22 mouse cellular contexts compared by ENCODE assay signal in the genomic region with DNA sequence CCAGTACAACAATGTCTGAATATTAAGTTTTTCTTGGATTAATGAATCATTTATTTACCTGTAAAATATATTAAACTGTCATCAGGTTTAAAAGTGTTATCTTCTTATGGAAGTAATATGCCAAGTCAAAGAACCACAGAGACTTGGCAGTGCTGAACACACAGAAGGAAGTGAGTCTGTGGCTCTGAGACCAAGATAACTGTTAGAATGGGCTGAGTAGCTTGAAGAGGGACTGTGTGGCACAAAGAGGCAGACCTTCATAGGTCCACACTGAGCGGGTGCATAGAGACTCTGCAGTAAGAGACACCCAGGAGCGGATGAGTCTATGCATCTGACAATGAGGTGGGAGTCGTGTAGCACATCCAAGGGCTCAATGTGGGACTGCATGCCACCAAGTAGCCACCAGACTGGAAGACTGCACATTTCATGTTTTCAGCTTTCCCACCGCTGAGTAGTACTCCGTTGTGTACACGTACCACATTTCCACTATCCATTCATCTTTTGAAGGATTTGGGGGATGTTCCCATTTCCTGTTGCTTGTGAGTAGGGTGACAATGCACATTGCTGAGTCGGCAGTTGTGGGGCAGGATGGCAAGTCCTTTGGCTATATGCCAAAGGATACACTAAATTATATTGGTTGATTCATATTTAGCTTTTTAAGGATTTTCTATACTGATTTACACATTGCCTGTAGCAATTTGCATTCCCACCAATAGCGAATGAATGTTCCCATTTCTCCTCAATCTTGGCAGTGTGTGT.
DNase-seq lines count a peak whose midpoint lies in the region; ATAC-seq and TF ChIP-seq lines count a peak whose summit lies in the region.
"Had no signal": no experiment of that assay in that cellular context is flagged by ENCODE, and none has a peak within 500 bp of the region (broad histone marks: within the 10 kb centered on the region; RNA-seq: fewer than 3 reads in every experiment).

No protein-coding gene starts in this region.

- H3K27me3 ChIP-seq in megakaryocyte, embryonic 14.5 days (replicated peaks) = no peaks in the 10 kb centered on the region
- H3K27me3 ChIP-seq in midbrain, embryonic 10.5 days (ENCODE audit: low read depth, poor library complexity, severe bottlenecking) = no peaks in the 10 kb centered on the region
- H3K27me3 ChIP-seq: embryonic facial prominence, embryonic 13.5 days; embryonic facial prominence, embryonic 15.5 days; forebrain, embryonic 12.5 days had no signal

- ATAC-seq in megakaryocyte, adult 5-6 weeks (ENCODE audit: poor library complexity, severe bottlenecking) = no peak
- peak; percentile 44 for ATAC-seq in megakaryocyte progenitor cell, adult 5-6 weeks (replicated peaks; ENCODE audit: poor library complexity)
- ATAC-seq: forebrain, embryonic 14.5 days; forebrain, embryonic 16.5 days had no signal

- peak overlapping the region; percentile 77 for H3K4me3 ChIP-seq in megakaryocyte, embryonic 14.5 days (replicated peaks)
- no peak overlapping the region for H3K4me3 ChIP-seq in ES-E14 (ENCODE audit: insufficient read depth in 1 of 2, low read depth in 1 of 2, low read length in 2 of 2, poor library complexity in 1 of 2, severe bottlenecking in 1 of 2)
- no peak overlapping the region for H3K4me3 ChIP-seq in midbrain, embryonic 10.5 days
- H3K4me3 ChIP-seq: embryonic facial prominence, embryonic 13.5 days; embryonic facial prominence, embryonic 15.5 days; erythroblast, embryonic 14.5 days; forebrain, embryonic 10.5 days; forebrain, embryonic 12.5 days had no signal

- H3K36me3 ChIP-seq in megakaryocyte, embryonic 14.5 days (replicated peaks; ENCODE audit: low read length) = no peaks in the 10 kb centered on the region
- no peaks in the 10 kb centered on the region for H3K36me3 ChIP-seq in ES-E14 (ENCODE audit: control insufficient read depth, insufficient read depth, low read length, poor library complexity, severe bottlenecking)
- H3K36me3 ChIP-seq in midbrain, embryonic 10.5 days = no peaks in the 10 kb centered on the region
- H3K36me3 ChIP-seq: embryonic facial prominence, embryonic 13.5 days; embryonic facial prominence, embryonic 15.5 days; forebrain, embryonic 10.5 days; forebrain, embryonic 12.5 days had no signal

- H3K4me1 ChIP-seq in megakaryocyte, embryonic 14.5 days = peaks cover 60% of the 10 kb centered on the region
- H3K4me1 ChIP-seq in ES-E14 (ENCODE audit: control insufficient read depth in 2 of 2, insufficient read depth in 2 of 2, low read length in 2 of 2, poor library complexity in 1 of 2) = peaks cover 0 to 2% of the 10 kb centered on the region in 2 experiments; a peak in 1 of 4 replicates
- H3K4me1 ChIP-seq in midbrain, embryonic 10.5 days = no peaks in the 10 kb centered on the region
- H3K4me1 ChIP-seq: embryonic facial prominence, embryonic 15.5 days; forebrain, embryonic 12.5 days had no signal

- 91% methylated on average over 8 of the region's 8 CpGs for WGBS in midbrain, embryonic 10.5 days

- in situ Hi-C loops in ES-E14 (cut with MboI; ENCODE audit: low sequenced_read_pairs in 2 of 2, unreplicated experiment in 2 of 2) = no loop called here

- no peak overlapping the region for H3K9ac ChIP-seq in ES-E14 (ENCODE audit: insufficient read depth, low read depth, low read length, poor library complexity, severe bottlenecking)
- H3K9ac ChIP-seq: embryonic facial prominence, embryonic 13.5 days; embryonic facial prominence, embryonic 15.5 days; forebrain, embryonic 12.5 days had no signal

- H3K27ac ChIP-seq in ES-E14 (ENCODE audit: insufficient read depth, low read depth, low read length, poor library complexity, severe bottlenecking) = no peak overlapping the region
- H3K27ac ChIP-seq in midbrain, embryonic 10.5 days (replicated peaks) = no peak overlapping the region
- H3K27ac ChIP-seq: embryonic facial prominence, embryonic 13.5 days; embryonic facial prominence, embryonic 15.5 days; forebrain, embryonic 10.5 days; forebrain, embryonic 12.5 days had no signal

- no peak for DNase-seq in ES-E14 (ENCODE audit: low read depth, low spot score)
- no peak for DNase-seq in urinary bladder, postnatal 36 days (ENCODE audit: low spot score in 2 of 2)
- no peak for DNase-seq in midbrain, embryonic 10.5 days (ENCODE audit: low spot score)
- DNase-seq: adrenal gland, adult 2 months; adrenal gland, postnatal 10 days; adrenal gland, postnatal 25 days; cerebellum, adult 11 months; cerebellum, adult 18-20 months; cerebellum, adult 8-10 months; cerebellum, adult 9-11 months; cerebellum, postnatal 25 days; embryo, embryonic 11 days had no signal

- no peaks in the 10 kb centered on the region; the same call in 1 of the 2 replicates for H3K9me3 ChIP-seq in megakaryocyte, embryonic 14.5 days
- no peaks in the 10 kb centered on the region for H3K9me3 ChIP-seq in ES-E14 (ENCODE audit: control insufficient read depth, insufficient read depth, low read depth, low read length)
- no peaks in the 10 kb centered on the region for H3K9me3 ChIP-seq in midbrain, embryonic 10.5 days (replicated peaks)
- H3K9me3 ChIP-seq: embryonic facial prominence, embryonic 13.5 days; embryonic facial prominence, embryonic 15.5 days; forebrain, embryonic 10.5 days; forebrain, embryonic 12.5 days had no signal

TF ChIP-seq in ES-E14, 5 proteins besides CTCF, POLR2A, EP300 and RAD21:
- TF ChIP-seq MAFK (IDR thresholded peaks at IDR 0.05; ENCODE audit: insufficient read depth, low read depth, low read length) = peak; percentile 72; the same call in 1 of the 2 replicates
- no peak for TF ChIP-seq HCFC1 (IDR thresholded peaks at IDR 0.05; ENCODE audit: borderline replicate concordance, insufficient read depth, low read length)
